Mouse (Mus musculus) liver, postnatal 0 days (tissue): Measurements from ENCODE around the gene Xkr7. TPM values are rescaled to one million over a fixed set of nuclear protein-coding genes. Genes with fewer than 3 reads are reported as not detected.

Experiments used
- ATAC-seq: fragments of 200-750 bp; cut with Nextera tagmentation; 2 replicates; pipeline ENCODE4 v1.8.0; 2017; ENCODE audit warnings: mild to moderate bottlenecking, moderate library complexity
- DNase-seq: peaks from one replicate; pipeline ENCODE4 v3.0.0-alpha.2; 2016
- H3K27ac ChIP-seq: fragments of 300-500 bp; sonication (generic); 2 replicates; pipeline ENCODE4 v1.5.1; 2014; ENCODE audit warnings: antibody characterized with exemption, moderate library complexity, mild to moderate bottlenecking, low read depth
- H3K27me3 ChIP-seq: fragments of 300-500 bp; sonication (generic); 2 replicates; pipeline ENCODE4 v1.6.1; 2014; ENCODE audit warnings: low read length, control low read depth, mixed read lengths; ENCODE audit not compliant: insufficient read depth
- H3K36me3 ChIP-seq: fragments of 300-500 bp; sonication (generic); replicated peaks from 2 replicates; pipeline ENCODE4 v1.6.1; 2014; ENCODE audit warnings: mild to moderate bottlenecking, control low read depth, low read length, moderate library complexity, mixed read lengths; ENCODE audit not compliant: insufficient read depth
- H3K4me1 ChIP-seq: fragments of 300-500 bp; sonication (generic); 2 replicates; pipeline ENCODE4 v1.6.1; 2014; ENCODE audit warnings: antibody characterized with exemption, mild to moderate bottlenecking, control low read depth; ENCODE audit not compliant: insufficient read depth
- H3K4me2 ChIP-seq: fragments of 300-500 bp; sonication (generic); 2 replicates; pipeline ENCODE4 v1.6.1; 2014; ENCODE audit warnings: low read depth, mild to moderate bottlenecking, low read length, moderate library complexity, mixed read lengths
- H3K4me3 ChIP-seq: fragments of 300-500 bp; sonication (generic); 2 replicates; pipeline ENCODE4 v1.5.1; 2014; ENCODE audit warnings: low read depth, low read length
- H3K9ac ChIP-seq: fragments of 300-500 bp; sonication (generic); replicated peaks from 2 replicates; pipeline ENCODE4 v1.6.1; 2014; ENCODE audit warnings: mild to moderate bottlenecking, moderate library complexity
- H3K9me3 ChIP-seq: fragments of 300-500 bp; sonication (generic); 2 replicates; pipeline ENCODE4 v1.6.1; 2016; ENCODE audit warnings: mild to moderate bottlenecking, control low read depth, low read length, mixed read lengths
- CTCF ChIP-seq: sonication (generic); IDR thresholded peaks from 2 replicates; pipeline ENCODE4 v1.5.1; 2016; ENCODE audit warnings: antibody characterized with exemption, low read depth
- EP300 ChIP-seq: IDR thresholded peaks from 2 replicates; pipeline ENCODE4 v1.6.1; 2016; ENCODE audit warnings: antibody characterized with exemption, low read depth, mild to moderate bottlenecking
- WGBS: fragments of 180-500 bp; shearing (Covaris S2); extraction: QIAGEN DNeasy Blood & Tissue Kit; methylation state at CpG from one replicate; pipeline ENCODE4 v1.1.7; 2014; ENCODE audit not compliant: insufficient replicate concordance; 5-methylcytosine and 5-hydroxymethylcytosine counted together
- polyA plus RNA-seq: library from polyadenylated mRNA; unstranded; fragments of >200 nt; fragmentation: Nextera tagmentation; extraction: Ambion mirVana; gene quantifications from 2 replicates; pipeline ENCODE4 v1.2.1, GENCODE M21; 2015

The Xkr7 gene
- polyA plus RNA-seq, 1 experiment from 2014 or later: not detected

GRCm38 (mm10) chr2:153047828-153048465, 16.3 kb downstream of the Xkr7 start:
- H3K9me3 ChIP-seq: no peaks in the 10 kb centered on the region
- H3K27ac ChIP-seq: no peak overlapping the region
- H3K4me2 ChIP-seq: no peak overlapping the region
- WGBS: 40% methylated on average over 17 of the region's 17 CpGs
- no peak overlapping the region for H3K9ac ChIP-seq
- H3K4me1 ChIP-seq: peaks cover 4% of the 10 kb centered on the region; the same call in 1 of the 2 replicates
- ATAC-seq (no peak), DNase-seq (peak; percentile 67)
- TF ChIP-seq CTCF (peak; percentile 81), EP300 (no peak)
- peaks cover 7% of the 10 kb centered on the region for H3K27me3 ChIP-seq
- no peaks in the 10 kb centered on the region for H3K36me3 ChIP-seq
- no peak overlapping the region for H3K4me3 ChIP-seq

DNA sequence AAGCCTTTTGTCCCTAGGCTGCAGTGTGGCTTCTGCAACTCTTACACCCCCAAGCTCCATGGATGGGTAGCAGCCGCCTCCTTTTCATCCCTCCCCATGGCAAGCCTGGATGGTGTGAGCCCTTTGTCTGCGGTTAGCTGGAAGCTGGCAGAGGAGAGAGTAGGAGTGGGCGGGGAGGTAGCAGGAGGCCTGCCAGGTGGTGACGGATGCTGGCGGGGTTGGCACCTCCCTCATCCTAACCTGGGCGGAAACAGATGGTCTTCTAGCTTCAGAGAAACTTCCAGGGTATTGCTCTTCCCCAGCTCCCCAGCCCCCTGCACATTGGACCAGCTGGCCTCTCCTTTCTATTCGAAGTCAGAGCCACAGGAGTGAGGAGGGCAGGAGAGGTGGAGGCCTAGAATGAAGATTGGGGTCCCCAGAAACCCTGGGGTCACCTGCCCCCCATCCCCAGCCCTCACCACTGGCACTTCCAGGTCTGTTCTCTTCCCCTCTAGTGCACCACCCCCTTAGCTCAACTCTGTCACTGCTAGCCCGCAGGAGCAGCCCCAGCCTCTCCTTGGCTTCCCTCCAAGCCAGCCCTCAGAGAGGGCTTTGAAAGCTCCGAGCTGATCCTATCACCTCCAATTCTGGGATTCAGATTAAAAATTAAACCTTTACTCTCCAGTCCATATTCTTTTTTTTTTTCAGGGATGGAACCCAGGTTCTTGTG, 17.8 kb downstream of the Xkr7 start:
- H3K36me3 ChIP-seq: no peaks in the 10 kb centered on the region
- DNase-seq (no peak), ATAC-seq (no peak)
- 41% methylated on average over 9 of the region's 9 CpGs for WGBS
- no peak for TF ChIP-seq EP300
- TF ChIP-seq CTCF: no peak
- H3K9ac ChIP-seq: no peak overlapping the region
- no peak overlapping the region for H3K4me2 ChIP-seq
- no peaks in the 10 kb centered on the region for H3K9me3 ChIP-seq
- peaks cover 13% of the 10 kb centered on the region for H3K27me3 ChIP-seq
- no peak overlapping the region for H3K4me3 ChIP-seq
- no peak overlapping the region for H3K27ac ChIP-seq
- H3K4me1 ChIP-seq: peaks cover 4% of the 10 kb centered on the region; the same call in 1 of the 2 replicates

GRCm38 (mm10) chr2:153049997-153050358, 18.3 kb downstream of the Xkr7 start:
- TF ChIP-seq CTCF: no peak
- 69% methylated on average over 4 of the region's 4 CpGs for WGBS
- Histone ChIP-seq H3K9me3 (no peaks in the 10 kb centered on the region), H3K27me3 (peaks cover 15% of the 10 kb centered on the region), H3K36me3 (no peaks in the 10 kb centered on the region), H3K4me1 (peaks cover 4% of the 10 kb centered on the region; the same call in 1 of the 2 replicates), H3K4me3 (no peak overlapping the region), H3K27ac (no peak overlapping the region), H3K9ac (no peak overlapping the region), H3K4me2 (no peak overlapping the region)
- ATAC-seq (no peak), DNase-seq (no peak)

DNA sequence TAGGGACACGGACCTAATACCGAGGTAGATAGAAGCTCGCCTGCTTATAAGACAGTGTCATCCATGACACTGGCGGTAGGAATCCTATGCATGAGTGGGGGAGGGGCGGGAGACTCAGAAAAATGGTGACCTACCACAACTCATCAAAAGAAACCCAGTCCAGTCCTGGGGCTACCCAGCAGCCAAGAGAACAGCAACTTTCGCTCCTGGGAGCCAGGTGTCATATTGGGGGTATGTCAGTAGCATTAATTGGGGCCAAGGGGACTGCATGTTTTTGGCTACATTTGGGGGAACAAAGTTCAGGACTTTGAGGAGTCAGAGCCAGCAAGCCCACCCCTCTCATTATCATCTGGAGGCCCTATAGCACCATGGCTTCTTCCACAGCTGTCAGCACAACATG, 19.4 kb downstream of the Xkr7 start:
- H3K4me2 ChIP-seq: no peak overlapping the region
- no peak overlapping the region for H3K27ac ChIP-seq
- H3K9ac ChIP-seq: no peak overlapping the region
- no peak for TF ChIP-seq CTCF
- no peak for TF ChIP-seq EP300
- H3K4me3 ChIP-seq: no peak overlapping the region
- H3K4me1 ChIP-seq: peaks cover 4% of the 10 kb centered on the region; the same call in 1 of the 2 replicates
- no peak for DNase-seq
- 74% methylated on average over 6 of the region's 6 CpGs for WGBS
- H3K36me3 ChIP-seq: no peaks in the 10 kb centered on the region
- peaks cover 15% of the 10 kb centered on the region for H3K27me3 ChIP-seq
- no peak for ATAC-seq
- H3K9me3 ChIP-seq: no peaks in the 10 kb centered on the region

DNA sequence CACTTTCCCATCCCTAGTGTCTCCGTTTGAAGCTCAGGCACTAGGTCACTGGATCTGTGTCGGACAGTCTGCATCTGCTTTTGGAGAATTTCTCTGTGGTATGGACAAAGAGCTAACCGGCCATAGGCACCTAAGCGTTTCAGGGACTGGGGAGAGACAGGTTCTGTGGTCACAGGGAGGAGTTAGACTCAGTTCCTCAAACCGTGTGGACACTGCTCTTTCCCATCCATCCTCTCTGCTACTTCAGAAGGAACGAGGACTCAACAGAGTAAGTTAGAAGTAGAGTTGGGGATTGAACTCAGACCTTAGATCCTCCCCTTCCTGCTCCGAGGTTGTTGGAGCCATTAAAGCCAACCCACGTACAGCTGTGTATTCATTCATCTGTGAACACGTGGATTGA, 19.9 kb downstream of the Xkr7 start:
- H3K4me1 ChIP-seq: peaks cover 4% of the 10 kb centered on the region; the same call in 1 of the 2 replicates
- no peak overlapping the region for H3K9ac ChIP-seq
- DNase-seq (no peak), ATAC-seq (no peak)
- H3K9me3 ChIP-seq: no peaks in the 10 kb centered on the region
- no peak overlapping the region for H3K4me3 ChIP-seq
- no peaks in the 10 kb centered on the region for H3K36me3 ChIP-seq
- WGBS: 42% methylated on average over 9 of the region's 9 CpGs
- H3K27me3 ChIP-seq: peaks cover 15% of the 10 kb centered on the region
- TF ChIP-seq CTCF (no peak), EP300 (no peak)
- H3K27ac ChIP-seq: no peak overlapping the region
- H3K4me2 ChIP-seq: no peak overlapping the region

DNA sequence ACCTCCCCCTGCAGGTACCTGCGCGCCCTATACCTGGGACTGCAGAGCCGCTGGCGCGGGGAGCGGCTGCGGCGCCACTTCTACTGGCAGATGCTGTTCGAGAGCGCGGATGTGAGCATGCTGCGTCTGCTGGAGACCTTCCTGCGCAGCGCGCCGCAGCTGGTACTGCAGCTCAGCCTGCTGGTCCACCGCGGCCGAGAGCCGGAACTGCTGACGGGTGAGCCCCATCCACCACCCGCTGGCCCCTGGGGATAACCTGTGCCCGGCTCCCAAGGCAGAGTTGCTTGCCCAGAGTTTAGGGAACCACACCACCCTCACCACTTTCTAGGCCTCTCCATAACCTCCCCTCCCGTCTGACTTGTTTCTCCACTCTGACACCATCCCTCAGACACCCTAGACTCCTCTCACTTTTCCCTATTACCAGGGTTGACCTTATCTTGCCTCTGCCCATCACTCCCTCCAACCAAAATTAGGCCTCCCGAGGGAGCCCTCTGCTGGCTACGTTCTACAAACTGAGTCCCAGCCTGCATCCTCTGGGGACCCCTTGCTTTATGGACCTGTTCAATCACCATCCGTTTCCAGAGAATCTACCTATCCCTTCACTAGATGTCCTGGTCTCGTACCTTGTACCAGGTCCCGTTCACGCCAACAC, 21.2 kb downstream of the Xkr7 start:
- H3K9ac ChIP-seq: no peak overlapping the region
- H3K4me1 ChIP-seq: peaks cover 4% of the 10 kb centered on the region; the same call in 1 of the 2 replicates
- DNase-seq (no peak), ATAC-seq (no peak)
- no peak overlapping the region for H3K4me3 ChIP-seq
- TF ChIP-seq CTCF: peak; percentile 10; the same call in 1 of the 2 replicates
- no peak for TF ChIP-seq EP300
- no peaks in the 10 kb centered on the region for H3K9me3 ChIP-seq
- H3K27me3 ChIP-seq: peaks cover 15% of the 10 kb centered on the region
- no peak overlapping the region for H3K27ac ChIP-seq
- peak overlapping the region; percentile 13; the same call in 1 of the 2 replicates for H3K4me2 ChIP-seq
- no peaks in the 10 kb centered on the region for H3K36me3 ChIP-seq
- 7% methylated on average over 29 of the region's 30 CpGs for WGBS
